Comparison of ENCODE assay signal across 19 mouse cellular contexts in genomic region chr6:34235132-34235531, GRCm38 (mm10). TPM values are rescaled to one million over a fixed set of nuclear protein-coding genes. Genes with fewer than 3 reads are reported as not detected.
DNase-seq lines count a peak whose midpoint lies in the region; ATAC-seq and TF ChIP-seq lines count a peak whose summit lies in the region.
"Had no signal": no experiment of that assay in that cellular context is flagged by ENCODE, and none has a peak within 500 bp of the region (broad histone marks: within the 10 kb centered on the region; RNA-seq: fewer than 3 reads in every experiment).

No protein-coding gene starts in this region.

- intact Hi-C loops in heart, postnatal 36 days (cut with DNase I) = no loop called here

- no peak overlapping the region for H3K4me2 ChIP-seq in lung, embryonic 14.5 days
- H3K4me2 ChIP-seq in intestine, embryonic 16.5 days (ENCODE audit: low read depth, low read length) = no peak overlapping the region
- H3K4me2 ChIP-seq: embryonic facial prominence, embryonic 12.5 days; forebrain, embryonic 12.5 days; limb, embryonic 13.5 days; lung, embryonic 15.5 days had no signal

- in situ Hi-C loops in Patski (cut with MboI; ENCODE audit: low pct_unique_long_range_greater_than_20kb) = loop anchor here (5.0 kb wide), 1 partner anchor 37 kb away; no protein-coding TSS in a partner anchor

- no peak for TF ChIP-seq CTCF in Patski (IDR thresholded peaks at IDR 0.05)
- TF ChIP-seq CTCF in lung, embryonic 14.5 days (IDR thresholded peaks at IDR 0.05; ENCODE audit: low read depth) = no peak

- H3K9me3 ChIP-seq in lung, embryonic 14.5 days (ENCODE audit: low read depth, low read length) = no peaks in the 10 kb centered on the region
- no peaks in the 10 kb centered on the region for H3K9me3 ChIP-seq in intestine, embryonic 16.5 days (ENCODE audit: control insufficient read depth, low read length)
- H3K9me3 ChIP-seq: embryonic facial prominence, embryonic 12.5 days; forebrain, embryonic 12.5 days; G1E; limb, embryonic 13.5 days; lung, embryonic 15.5 days had no signal

- H3K36me3 ChIP-seq in lung, embryonic 14.5 days (ENCODE audit: insufficient read depth) = no peaks in the 10 kb centered on the region
- no peaks in the 10 kb centered on the region for H3K36me3 ChIP-seq in intestine, embryonic 16.5 days (ENCODE audit: control insufficient read depth, insufficient read depth, low read length)
- H3K36me3 ChIP-seq: embryonic facial prominence, embryonic 12.5 days; forebrain, embryonic 12.5 days; G1E; limb, embryonic 13.5 days; lung, embryonic 15.5 days had no signal

- WGBS in lung, embryonic 14.5 days = 57% methylated on average over 10 of the region's 10 CpGs
- WGBS in intestine, embryonic 16.5 days = 60% methylated on average over 10 of the region's 10 CpGs

- peak; percentile 20 for ATAC-seq in Patski
- ATAC-seq in lung, embryonic 14.5 days (ENCODE audit: insufficient read depth) = no peak
- ATAC-seq in intestine, embryonic 16.5 days = no peak
- ATAC-seq: inflammation-experienced regulatory T-cells, adult 6 months had no signal

- H3K4me3 ChIP-seq in lung, embryonic 14.5 days (ENCODE audit: low read depth, low read length) = no peak overlapping the region
- H3K4me3 ChIP-seq in intestine, embryonic 16.5 days (ENCODE audit: low read length) = no peak overlapping the region
- H3K4me3 ChIP-seq: embryonic facial prominence, embryonic 12.5 days; forebrain, embryonic 12.5 days; limb, embryonic 13.5 days; lung, embryonic 15.5 days had no signal

- H3K27me3 ChIP-seq in Patski = no peaks in the 10 kb centered on the region
- no peaks in the 10 kb centered on the region for H3K27me3 ChIP-seq in lung, embryonic 14.5 days (ENCODE audit: insufficient read depth, low read length)
- no peaks in the 10 kb centered on the region for H3K27me3 ChIP-seq in intestine, embryonic 16.5 days (replicated peaks; ENCODE audit: control insufficient read depth, insufficient read depth, low read length)
- H3K27me3 ChIP-seq: embryonic facial prominence, embryonic 12.5 days; forebrain, embryonic 12.5 days; lung, embryonic 15.5 days had no signal

- POLR2A ChIA-PET in Patski (lab: Charles Lee) = no interaction called here

- CTCF ChIA-PET in Patski (lab: Charles Lee) = interaction anchor here (1.3 kb wide), 1 partner anchor 40 kb away, joined by 4 read pairs; no protein-coding TSS in a partner anchor

- H3K4me1 ChIP-seq in lung, embryonic 14.5 days (ENCODE audit: insufficient read depth) = peaks cover 4% of the 10 kb centered on the region; the same call in 1 of the 2 replicates
- no peaks in the 10 kb centered on the region for H3K4me1 ChIP-seq in intestine, embryonic 16.5 days (ENCODE audit: control insufficient read depth, insufficient read depth, low read length)
- H3K4me1 ChIP-seq: embryonic facial prominence, embryonic 12.5 days had no signal

- H3K9ac ChIP-seq in lung, embryonic 14.5 days = no peak overlapping the region
- no peak overlapping the region for H3K9ac ChIP-seq in intestine, embryonic 16.5 days (ENCODE audit: low read depth, low read length)
- H3K9ac ChIP-seq: embryonic facial prominence, embryonic 12.5 days; forebrain, embryonic 12.5 days; limb, embryonic 13.5 days; lung, embryonic 15.5 days had no signal

- peak; percentile 89 for DNase-seq in heart, adult 11 months
- DNase-seq in heart, postnatal 36 days = no peak
- no peak for DNase-seq in Patski (ENCODE audit: low read depth, low spot score)
- peak; percentile 43 to 49 for DNase-seq in kidney, adult 8-10 months
- DNase-seq in lung, embryonic 14.5 days = peak; percentile 7
- DNase-seq in frontal cortex, postnatal 36 days (ENCODE audit: low spot score in 2 of 2) = no peak
- no peak for DNase-seq in frontal cortex, postnatal 14 days (ENCODE audit: low spot score in 2 of 2)
- DNase-seq: cerebellum, adult 9-11 months; gastrocnemius, postnatal 10 days; heart, postnatal 4 days; layer of hippocampus, postnatal 36 days; midbrain, embryonic 14.5 days had no signal

- H3K27ac ChIP-seq in lung, embryonic 14.5 days (ENCODE audit: low read depth) = no peak overlapping the region
- H3K27ac ChIP-seq in intestine, embryonic 16.5 days (ENCODE audit: low read length) = no peak overlapping the region
- H3K27ac ChIP-seq: embryonic facial prominence, embryonic 12.5 days; forebrain, embryonic 12.5 days; limb, embryonic 13.5 days; lung, embryonic 15.5 days had no signal

RNA-seq across cellular contexts. Expression of gene Slc35b4, which starts 58.2 kb away (rescaled TPM):
- 1 to 10 TPM; 7.5 to 9.6 TPM for total RNA-seq in heart, postnatal 36 days (2021)
- 94.3 TPM for polyA plus RNA-seq in Patski (2021)
- 71.2 and 74.2 TPM in 2 replicates for polyA plus RNA-seq in lung, embryonic 14.5 days (2014; fragmentation: Nextera tagmentation; extraction: Ambion mirVana)
- 34.4 and 38.6 TPM in 2 replicates for polyA plus RNA-seq in intestine, embryonic 16.5 days (2015; fragmentation: Nextera tagmentation; extraction: Ambion mirVana)

Comparison
In these comparisons a context has a peak if more than half of its experiments do, and no peak if none do; other contexts are left out.
1. DNase-seq: peak in heart, adult 11 months (single experiment), kidney, adult 8-10 months (2 of 2) and lung, embryonic 14.5 days (single experiment); none in heart, postnatal 36 days (0 of 2), Patski (single experiment), frontal cortex, postnatal 36 days (0 of 2) and frontal cortex, postnatal 14 days (0 of 2).